Mouse (Mus musculus) v-Abl transformed pro-B cells (cell line): ENCODE results near the gene Mrrf.

Experiments used
- in situ Hi-C, 2 experiments: fragments of 400-800 bp; cut with MboI; formaldehyde crosslinking; loops; one replicate each; pipeline ENCODE4 v1.15.1; 2025; ENCODE audit not compliant: unreplicated experiment in 2 of 2

Mrrf gene

GRCm38 (mm10) chr2:36136300-36136941 lies at the start of gene Mrrf, which contains the start of gene Rbm18:
Mrrf (plus strand) TSS chr2:36136389.
Rbm18 (minus strand) TSS chr2:36136773.
- in situ Hi-C loops = no loop called here

DNA sequence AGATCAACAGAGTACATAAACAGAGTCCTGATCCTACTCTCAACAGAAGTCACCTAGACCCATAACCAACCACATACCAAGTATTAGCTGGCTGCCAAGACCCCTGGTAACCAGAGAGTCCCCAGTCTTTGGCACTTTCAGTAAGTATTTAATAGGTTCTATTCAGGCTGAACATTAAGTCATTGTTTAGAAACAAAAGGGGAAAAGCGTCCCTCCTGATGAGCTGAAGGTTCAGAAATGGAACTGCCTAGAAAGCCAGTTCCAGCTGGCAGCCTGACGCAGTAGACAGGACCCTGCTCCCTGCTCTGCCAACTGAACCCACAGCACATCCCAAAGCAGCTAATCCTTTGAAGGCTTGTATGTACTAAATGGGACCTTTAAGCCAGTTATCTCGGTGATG lies 47.0 kb upstream of the Mrrf start:
- in situ Hi-C loops = no loop called here

DNA sequence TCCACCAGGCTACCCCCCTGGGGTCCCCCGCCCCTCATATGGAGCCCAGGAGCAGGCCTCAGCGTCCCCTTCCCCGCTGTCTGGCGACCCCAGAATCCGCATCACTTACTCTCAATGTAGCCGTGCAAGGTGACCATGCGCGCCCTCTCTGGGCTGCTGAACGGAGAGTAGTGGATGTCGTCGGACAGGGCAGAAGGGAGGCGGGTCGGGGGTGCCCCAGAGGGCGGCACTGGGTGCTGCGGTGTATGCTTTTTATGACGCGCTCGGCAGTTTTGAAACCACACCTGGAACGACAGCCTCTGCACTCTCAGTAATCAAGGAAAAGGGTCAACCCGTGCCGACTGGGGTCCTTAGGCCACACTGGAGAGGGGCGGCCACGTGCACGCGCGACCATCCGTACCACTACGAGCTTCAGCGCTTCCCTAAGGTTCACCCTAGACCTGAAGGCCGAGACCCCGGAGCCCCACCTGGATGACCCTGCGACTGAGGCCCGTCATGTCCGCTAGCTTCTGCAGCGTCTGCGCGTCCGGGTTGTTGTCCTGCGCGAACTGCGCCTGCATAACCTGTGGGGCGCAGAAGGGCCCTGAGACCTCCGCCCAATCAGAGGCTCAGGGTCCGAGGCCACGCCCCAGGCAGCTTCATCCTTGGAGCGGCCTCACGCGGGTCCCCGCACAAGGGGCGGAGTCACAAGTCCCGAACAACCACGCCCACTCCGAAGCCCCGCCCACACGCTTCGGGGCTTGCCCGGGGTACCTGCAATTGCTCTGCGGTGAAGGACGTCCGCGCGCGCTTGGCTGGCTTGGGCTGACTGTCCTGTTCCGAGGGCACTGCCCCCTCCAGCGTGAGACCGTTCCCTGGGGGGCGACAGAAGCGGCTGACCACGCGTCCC lies 45.1 kb upstream of the Mrrf start:
- in situ Hi-C loops = no loop called here

DNA sequence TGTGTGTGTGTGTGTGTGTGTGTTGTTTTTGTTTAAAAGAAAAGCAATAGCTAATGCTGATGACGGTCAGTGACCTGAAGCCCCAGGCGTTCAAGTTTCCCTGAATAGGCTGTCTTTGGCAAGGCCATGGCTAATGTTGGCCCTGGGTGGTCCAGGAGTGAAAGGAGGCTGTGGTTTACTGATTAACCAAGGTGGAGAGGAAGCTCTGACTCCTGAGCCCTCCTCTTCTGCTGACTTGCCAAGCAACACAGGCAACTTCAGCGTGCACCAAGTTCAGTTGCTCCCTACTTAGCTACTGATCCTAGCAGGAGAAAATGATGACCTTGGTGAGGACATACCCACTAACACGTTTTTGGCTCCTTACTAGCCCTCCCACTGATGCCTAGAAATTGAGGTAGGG lies 43.4 kb upstream of the Mrrf start:
- in situ Hi-C loops = no loop called here

DNA sequence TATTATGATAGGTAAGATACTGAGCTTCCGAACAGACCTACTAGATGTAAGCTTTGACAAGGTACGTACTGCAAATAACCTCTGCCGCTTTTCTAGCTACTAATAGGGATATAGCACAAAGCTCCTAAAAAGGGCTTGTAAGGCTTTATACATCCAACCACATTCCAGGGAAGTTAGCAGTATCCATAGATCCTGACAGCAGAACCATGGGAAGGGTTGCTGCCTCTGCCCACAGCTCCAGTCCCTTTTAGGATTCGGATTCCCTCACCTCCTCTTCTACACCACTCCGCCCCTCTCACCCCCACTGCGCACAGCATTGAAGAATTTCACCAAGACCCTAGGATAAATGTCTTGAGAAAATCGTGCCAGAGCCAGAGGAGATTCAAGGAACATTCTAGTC lies 42.9 kb upstream of the Mrrf start:
- in situ Hi-C loops = no loop called here

DNA sequence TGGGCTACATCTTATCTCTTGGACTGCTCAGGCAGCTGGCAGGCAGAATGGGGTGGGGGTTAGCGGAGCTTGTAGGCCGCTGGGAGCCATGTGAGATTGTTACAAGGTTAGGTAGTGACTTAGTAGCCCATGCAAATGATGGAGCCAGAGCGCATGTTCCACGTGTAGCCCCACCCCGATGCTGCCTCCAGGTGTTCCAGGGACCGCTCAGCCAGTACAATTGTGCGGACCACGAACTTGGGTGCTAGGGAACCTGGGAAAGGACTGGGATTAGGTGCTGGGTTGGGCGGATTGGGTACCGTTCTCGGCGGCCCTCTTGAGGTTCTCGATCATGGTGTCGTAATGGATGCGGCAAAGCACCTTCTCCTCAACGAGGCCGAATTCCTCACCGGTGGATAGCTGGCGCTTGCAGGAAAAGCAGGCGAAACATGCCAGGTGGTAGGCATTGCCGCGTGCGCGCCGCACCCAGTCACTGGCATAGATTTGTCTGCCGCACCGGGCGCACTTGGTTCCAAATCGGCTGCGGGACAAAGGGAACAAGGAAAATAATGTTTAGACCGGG lies 42.2 kb upstream of the Mrrf start:
- in situ Hi-C loops = no loop called here

GRCm38 (mm10) chr2:36097129-36097815 lies 38.9 kb upstream of the Mrrf start:
- in situ Hi-C loops = no loop called here

DNA sequence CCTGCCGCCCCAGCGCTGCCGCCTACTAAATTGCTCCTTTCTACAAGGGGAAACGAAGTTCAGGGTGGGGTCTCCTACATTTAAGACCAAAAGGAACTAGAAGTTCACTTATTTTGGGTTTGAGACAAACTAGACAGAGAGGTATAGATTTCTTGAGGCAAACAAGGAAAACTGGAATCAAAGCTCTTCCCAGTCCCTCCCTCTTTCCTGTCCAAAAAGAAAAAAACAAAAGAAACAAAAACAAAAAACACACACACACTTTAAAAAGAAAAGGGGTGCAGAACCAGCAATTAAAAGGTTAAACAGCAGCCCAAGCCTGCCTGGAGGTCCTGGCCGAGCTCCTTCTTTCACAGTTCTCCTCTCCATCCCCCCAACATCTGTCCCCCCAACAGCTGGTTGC lies 38.2 kb upstream of the Mrrf start:
- in situ Hi-C loops = no loop called here

- in situ Hi-C loops = no loop called here
Measured at GRCm38 (mm10) chr2:36099739-36100138, 36.5 kb upstream of the Mrrf start.

- in situ Hi-C loops = no loop called here
Measured at GRCm38 (mm10) chr2:36101866-36102558, 34.2 kb upstream of the Mrrf start.

DNA sequence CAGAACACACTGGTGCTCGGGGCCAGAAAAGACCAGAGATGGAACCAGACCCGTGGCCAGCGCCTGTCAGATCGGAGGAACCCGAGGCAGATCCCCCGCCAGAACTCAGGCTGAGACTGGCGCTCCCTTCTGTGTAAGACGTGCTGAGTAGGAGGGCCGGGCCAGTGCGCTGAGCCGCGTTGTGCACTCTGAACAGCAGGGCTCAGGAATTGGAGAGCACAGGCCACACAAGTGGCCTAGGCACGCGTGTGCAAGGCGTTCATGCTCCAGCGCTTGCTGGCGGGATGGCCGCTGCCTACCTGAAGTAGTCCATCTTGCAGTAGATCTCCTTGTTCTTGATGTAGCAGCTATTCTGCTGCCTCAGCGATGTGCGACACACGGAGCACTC lies 33.6 kb upstream of the Mrrf start:
- in situ Hi-C loops = no loop called here

DNA sequence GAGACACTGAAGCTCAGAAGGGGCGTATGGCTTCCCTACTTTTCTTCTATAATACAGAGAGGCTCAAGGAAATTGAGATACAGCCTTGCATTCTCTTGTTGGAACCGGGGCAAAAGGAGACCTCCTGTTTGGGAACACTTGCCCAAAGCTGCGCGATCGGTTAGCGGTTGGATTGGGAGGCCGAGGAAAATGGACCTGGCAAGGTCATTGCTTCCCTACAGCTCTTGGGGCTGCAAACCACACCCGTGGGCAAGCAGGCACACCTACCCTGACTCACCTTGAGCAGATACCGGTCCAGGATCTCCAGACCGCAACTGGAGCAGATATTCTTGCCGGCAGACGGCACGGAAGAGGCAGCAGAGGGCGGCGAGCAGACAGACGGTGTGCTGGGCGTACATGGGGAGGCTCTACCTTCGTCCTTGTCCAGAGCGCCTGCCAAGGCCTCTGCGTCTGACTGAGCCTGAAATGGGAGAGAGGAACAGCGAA lies 33.1 kb upstream of the Mrrf start:
- in situ Hi-C loops = no loop called here

- in situ Hi-C loops = no loop called here
Measured at GRCm38 (mm10) chr2:36103555-36104367, 32.4 kb upstream of the Mrrf start.

DNA sequence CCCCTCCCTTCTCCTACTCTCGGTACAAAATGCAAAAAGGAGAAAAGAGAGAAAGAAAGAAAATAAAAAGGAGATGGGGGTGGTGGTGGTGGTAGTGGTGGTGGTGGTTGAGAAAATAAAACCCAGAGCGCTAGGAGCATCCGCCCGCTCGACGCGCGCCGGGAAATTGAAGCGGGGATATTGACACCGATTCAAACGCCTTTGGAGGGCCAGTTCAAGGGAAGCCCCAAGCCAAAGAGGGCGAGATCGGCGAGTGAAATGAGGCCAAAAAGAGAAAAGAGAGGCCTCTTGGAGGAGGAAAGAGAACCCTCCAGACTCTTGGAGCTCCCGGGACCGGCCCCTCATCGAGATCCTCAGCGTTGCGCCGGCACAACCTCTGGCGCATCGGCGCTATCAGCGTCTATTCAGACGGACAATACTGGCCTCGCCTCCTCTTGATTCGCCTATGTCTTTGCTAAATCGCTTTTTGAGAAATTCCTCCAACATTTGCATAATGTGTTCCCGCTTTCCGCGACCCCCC lies 31.7 kb upstream of the Mrrf start:
- in situ Hi-C loops = no loop called here

GRCm38 (mm10) chr2:36104956-36105741 lies 31.0 kb upstream of the Mrrf start, which contains the start of gene Lhx6:
Lhx6 (minus strand) TSS chr2:36105408.
- in situ Hi-C loops = no loop called here

DNA sequence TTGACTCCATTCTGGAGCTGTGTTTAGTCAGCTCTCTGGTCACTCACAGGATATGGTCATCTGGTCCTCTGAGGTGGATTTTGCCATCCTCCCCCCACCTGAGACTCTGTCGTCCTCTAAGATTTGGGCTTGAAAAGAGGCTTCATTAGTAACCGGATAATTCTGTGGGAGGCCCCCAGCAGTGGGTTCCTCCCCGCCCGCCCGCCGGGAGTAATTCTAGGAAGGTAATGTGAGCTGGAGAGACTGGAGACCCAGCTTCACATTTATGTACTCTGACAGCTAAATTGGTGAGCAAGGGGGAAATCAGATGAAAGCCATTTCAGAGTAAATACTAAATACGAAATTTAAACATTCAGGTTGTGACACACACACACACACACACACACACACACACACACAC lies 27.6 kb upstream of the Mrrf start:
- in situ Hi-C loops = no loop called here

DNA sequence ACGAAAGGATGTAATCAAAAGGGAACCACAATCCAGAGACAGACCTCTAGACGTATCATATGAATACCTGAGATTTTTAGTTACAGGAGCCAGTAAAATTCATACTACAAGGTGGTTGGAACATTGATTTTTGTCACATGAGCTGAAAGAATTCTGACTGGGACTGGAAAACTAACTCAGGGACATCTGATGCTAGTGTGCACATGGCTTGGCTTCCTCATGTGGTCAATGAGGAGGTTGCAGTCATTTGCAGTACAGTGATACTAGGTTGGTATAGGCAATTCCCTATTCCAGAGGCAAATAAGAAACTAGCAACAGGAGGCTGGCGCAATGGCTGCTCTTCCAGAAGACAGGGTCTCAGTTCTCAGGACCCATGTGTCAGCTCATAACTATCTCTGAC lies 23.6 kb upstream of the Mrrf start:
- in situ Hi-C loops = no loop called here

GRCm38 (mm10) chr2:36126795-36127429 lies 9.3 kb upstream of the Mrrf start:
- in situ Hi-C loops = no loop called here
